Mouse (Mus musculus) inflammation-experienced regulatory T-cells (primary cell): Measurements from ENCODE around the gene Rnf34. TPM values are rescaled to one million over a fixed set of nuclear protein-coding genes. Genes with fewer than 3 reads are reported as not detected.

Experiments used
- polyA plus RNA-seq, 2 experiments: library from polyadenylated mRNA; unstranded; fragments of 100-300 nt; shearing (Covaris generic); gene quantifications; one replicate each; pipeline ENCODE4 v1.2.1; 2017

The Rnf34 gene
- polyA plus RNA-seq = 10 to 100 TPM; 36.3 to 42.1 TPM

DNA sequence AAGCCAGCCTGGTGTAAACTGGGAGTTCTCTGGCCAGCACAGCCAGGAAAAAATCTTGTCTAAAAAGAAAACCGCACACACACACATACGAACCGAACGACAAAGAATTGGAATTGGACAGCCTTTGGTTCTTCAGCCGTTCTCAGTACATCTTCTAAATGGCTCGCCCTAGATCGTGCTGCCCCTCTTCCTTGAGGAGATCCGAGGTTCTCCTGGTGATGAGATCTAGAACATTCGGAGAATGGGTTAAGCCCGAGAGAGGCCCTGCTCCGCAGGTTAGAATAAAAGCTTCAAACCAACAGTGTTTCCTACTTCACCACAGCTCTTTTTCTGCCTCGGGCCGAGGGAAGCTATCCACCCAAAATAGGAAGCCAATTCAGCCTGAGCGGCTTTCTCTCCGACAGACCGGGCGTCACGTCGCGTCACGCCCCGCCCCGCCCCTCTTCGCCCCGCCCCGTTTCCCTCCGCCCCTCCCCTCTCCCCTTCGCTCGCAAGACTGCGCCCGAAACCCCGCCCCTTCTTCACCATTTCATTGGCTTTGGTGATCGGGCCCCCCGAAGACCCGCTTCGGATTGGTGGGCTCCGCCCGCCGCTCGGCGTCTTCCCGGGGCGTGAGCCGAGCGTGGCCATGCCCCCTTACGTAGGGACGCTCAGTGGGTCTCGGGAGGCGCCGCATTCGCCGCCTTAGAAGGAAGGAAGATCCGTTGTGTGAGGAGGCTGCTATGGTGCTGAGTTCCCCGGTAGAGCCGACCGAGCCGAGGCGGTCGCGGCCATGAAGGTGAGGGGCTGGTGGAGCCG is at the start of gene Rnf34:
Gene Rnf34, plus strand, starts transcription at position 528 of the 798 bp plus-strand sequence.

DNA sequence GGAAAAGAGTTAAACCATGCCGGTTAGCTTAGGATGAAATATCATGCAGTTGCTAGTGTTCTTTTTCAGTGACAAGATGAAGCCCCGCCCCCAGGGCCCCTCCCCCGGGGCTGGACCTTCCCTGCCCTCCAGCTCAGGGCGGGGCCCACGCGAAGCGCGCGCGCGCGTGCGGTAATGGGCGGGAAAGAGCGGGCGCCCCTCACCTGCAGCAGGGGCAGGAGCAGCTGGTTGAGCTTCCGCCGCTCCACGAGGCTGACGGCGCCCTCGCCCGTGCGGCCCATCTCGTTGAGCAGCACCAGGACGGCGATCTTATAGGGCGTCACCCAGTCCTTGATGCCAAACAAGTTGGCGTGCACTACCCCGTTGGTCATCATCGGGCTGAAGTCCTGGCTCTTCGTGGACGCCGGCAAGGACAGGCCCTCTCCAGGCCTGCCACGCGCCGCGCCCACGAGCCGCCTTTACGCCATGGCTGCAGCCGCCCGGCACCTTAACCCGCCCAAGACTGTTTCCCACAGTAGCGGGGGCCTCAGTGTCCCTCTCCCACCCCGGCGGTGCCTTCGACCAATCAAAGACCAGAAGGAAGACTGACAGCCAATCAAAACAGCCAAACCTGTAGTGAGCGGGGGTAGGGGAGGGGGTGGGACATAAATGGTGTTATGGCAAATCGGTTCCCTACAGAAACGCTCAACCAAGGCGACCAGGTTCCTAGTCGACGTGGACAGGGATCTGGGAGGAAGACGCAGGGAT is 28.9 kb upstream of the Rnf34 start, which contains the start of gene Anapc5:
Gene Anapc5, minus strand, starts transcription at position 563 of the 747 bp plus-strand sequence.

Other genes starting within 250 kb of the Rnf34 start
- 1 to 10 TPM; 3.8 to 7.2 TPM for gene Ift81, start 235.5 kb upstream of the Rnf34 start, polyA plus RNA-seq
- 100 to 1,000 TPM in 1 of 2 experiments, 10 to 100 TPM in 1; 75.1 to 129 TPM for gene P2rx7, start 206.1 kb upstream of the Rnf34 start, polyA plus RNA-seq
- gene P2rx4, start 142.5 kb upstream of the Rnf34 start, polyA plus RNA-seq = 10 to 100 TPM; 61.1 to 62.3 TPM
- 10 to 100 TPM; 13.6 to 16.9 TPM for gene Camkk2, start 70.6 kb upstream of the Rnf34 start, polyA plus RNA-seq
- gene Anapc5, start 28.7 kb upstream of the Rnf34 start, polyA plus RNA-seq = 100 to 1,000 TPM; 175 to 285 TPM
- 10 to 100 TPM; 27.9 to 34.6 TPM for gene Kdm2b, start 139.8 kb downstream of the Rnf34 start, polyA plus RNA-seq
- gene Orai1, start 165.0 kb downstream of the Rnf34 start, polyA plus RNA-seq = 100 to 1,000 TPM; 141 to 160 TPM
- gene Morn3, start 197.0 kb downstream of the Rnf34 start, polyA plus RNA-seq = 1 to 10 TPM in 1 of 2 experiments, under 1 TPM in 1; 0.95 to 2.7 TPM
- 1 to 10 TPM; 5.2 to 7.4 TPM for gene Tmem120b, start 218.4 kb downstream of the Rnf34 start, polyA plus RNA-seq